Mouse (Mus musculus): ENCODE measurements at regions not wholly inside any gene's neighbourhood (a gene's known extent, or its start where the extent isn't known, plus 50 kb on each side); places are given as distances from the start of the nearest gene placed in this dataset.

GRCm38 (mm10) chr8:75353786-75354185, 52.6 kb downstream of the Gm10358 start:
- no peak for DNase-seq

DNA sequence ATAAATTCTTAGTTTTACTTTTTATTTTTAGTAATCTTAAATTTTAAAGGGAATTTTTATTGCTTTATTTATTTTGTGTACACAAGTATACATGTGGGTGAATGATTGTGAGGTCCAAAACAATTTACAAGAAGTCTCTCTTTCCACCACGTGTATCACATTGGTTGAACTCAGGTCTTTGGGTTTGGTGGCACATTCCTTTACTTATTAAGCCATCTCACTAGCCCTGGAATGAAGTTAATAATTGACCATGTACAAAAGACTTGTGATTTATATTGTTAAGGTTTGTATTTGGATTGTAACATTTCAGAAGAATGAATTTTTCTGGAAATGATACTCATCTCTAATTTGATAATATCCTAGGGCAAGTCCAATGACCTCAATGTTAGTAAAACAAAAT, 56.2 kb downstream of the Gm10358 start:
- no peak for DNase-seq

DNA sequence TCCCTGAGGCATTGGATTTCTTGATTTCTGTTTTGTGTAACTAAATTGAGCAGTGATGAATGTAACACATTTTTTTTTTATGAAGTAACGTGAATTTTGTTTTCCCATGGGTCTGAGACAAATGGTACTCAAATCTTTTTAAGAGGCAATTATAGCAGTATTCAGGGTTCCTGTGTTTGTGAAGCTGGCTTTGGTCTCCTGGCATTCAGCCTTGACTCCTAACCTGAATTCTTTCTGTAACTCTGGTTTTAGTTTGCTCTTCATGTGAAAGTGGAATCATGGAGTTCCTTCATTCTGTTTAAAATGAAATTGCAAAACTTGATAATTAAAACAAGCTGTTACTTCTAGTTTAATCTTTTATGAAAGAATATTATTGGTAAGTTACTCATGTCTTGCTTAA, 58.3 kb downstream of the Gm10358 start:
- no peak for DNase-seq

- DNase-seq, result no peak
Measured at GRCm38 (mm10) chr8:75320614-75321013, 85.8 kb downstream of the Gm10358 start.

- DNase-seq, result no peak
Measured at GRCm38 (mm10) chr8:75318526-75318925, 87.9 kb downstream of the Gm10358 start.

- DNase-seq, result peak; percentile 30
Measured at GRCm38 (mm10) chr8:75315886-75316285, 90.5 kb downstream of the Gm10358 start.

DNA sequence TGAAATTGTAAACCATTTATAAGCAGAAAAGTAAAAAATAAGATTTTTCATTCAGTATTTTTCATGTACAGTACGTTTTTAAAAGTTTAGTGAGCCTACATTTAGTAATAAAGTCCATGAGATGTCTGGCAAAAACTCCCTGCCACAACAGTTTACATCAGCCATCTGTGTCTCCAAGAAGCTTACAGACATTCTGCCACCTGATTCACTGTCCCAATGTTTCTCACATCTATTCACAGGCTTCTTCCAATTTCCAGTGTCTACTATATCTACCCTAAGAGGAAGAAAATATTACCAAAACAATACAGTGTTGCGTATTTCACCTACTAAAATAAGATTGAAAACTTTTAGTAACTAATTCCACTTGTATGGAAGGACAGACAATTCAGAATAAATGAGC, 95.7 kb downstream of the Rasd2 start:
- DNase-seq, result no peak

- no peak for DNase-seq
Measured at GRCm38 (mm10) chr8:75291921-75292320, 78.2 kb downstream of the Rasd2 start.

- DNase-seq, result no peak
Measured at GRCm38 (mm10) chr8:75289933-75290332, 76.2 kb downstream of the Rasd2 start.

Measured in liver (tissue).